Mouse (Mus musculus): Measurements from ENCODE around the gene Bex1. TPM values are rescaled to one million over a fixed set of nuclear protein-coding genes. Genes with fewer than 3 reads are reported as not detected.

Gene Bex1
- total RNA-seq, 4 experiments from 2014 or later: 1.7 to 5.2 (median 2.7) TPM

DNA sequence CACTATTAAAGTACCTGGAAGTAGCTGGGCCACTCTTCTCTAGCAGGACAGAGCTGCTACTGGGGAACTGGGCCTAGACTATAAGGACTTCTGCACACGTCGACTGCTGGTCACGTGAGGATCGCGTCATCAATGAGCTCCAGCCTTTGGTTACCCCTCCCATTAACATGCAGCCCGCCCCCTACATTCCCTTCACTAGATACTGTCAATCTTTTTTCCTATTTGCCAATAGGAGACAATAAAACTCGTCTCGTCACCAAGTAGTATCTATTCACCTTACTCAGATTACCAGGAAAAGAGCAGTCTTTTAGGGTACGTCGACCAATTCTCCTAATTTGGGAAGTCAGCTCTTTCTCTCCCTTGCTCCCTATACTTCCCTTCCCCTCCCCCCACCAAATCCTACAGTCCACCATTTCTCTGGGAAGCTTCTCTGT lies 43.2 kb downstream of the Bex1 start, which contains the start of gene Tceal8:
Tceal8 (minus strand) TSS at position 225 of the 434 bp plus-strand sequence.
- DNase-seq (ENCODE audit: low spot score): peak; percentile 72

DNA sequence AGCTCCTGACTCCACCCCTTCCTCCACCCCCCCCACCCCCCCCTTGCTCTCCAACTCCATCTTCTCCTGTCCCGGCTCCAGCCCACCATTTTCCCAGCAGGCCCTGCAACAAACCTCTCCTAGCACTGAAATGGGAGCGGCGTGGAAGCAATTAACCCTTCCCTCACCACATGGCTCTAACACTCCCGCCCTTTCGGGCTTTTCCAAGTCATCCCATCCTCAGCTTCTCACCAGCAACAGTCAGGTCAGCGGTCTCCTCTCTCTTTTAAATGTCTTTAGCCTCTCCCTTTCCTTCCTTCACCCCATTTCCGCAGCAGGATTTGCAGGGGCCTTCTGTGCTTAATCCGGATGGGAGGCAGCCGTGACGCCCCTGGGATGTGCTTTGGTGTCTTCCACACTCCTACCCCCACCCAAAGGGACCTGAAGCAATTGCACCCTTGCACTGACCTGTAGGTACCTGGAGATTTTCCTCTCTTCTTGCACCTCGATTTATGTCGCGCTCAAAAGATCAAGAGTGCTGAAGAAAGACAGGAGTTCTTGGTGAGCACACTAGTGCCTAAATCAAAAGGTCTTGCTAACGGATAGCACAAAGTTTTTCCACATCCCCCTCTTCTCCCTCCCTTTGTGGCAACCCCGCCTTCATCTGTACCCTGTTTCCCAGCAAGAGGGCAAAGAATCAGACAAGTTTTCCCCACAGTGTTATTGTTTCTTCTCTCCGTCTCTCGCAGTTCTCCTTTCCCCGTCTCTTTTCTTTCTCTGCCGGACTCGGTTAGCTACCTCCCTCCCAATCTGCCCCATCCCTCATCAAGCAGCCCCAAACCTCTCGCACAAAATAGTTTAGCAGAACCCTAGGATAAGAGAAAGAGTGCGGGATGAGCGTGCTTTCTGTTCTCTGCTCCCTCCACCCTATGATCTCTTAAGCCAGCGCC lies 43.9 kb downstream of the Bex1 start:
- DNase-seq (ENCODE audit: low spot score): peak; percentile 20

DNA sequence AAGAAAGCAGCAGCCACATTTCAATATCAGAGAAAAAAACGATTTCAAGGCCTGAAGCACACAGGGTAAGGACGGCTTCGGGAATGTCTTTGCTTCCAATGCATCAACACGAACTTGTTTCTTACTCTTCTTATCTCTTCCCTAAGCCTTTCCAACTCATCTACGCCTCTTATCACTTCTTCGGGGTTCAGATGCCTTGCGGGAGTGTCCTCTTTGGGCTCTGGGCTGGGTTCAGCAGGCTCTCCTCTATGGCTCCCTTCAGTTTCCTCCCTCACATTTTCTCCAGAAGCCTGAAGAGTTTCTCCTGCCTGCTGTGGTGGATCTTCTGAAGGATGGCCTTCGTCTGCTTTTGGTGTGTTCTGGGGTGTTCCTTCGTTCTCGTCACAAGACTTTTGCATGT lies 44.7 kb downstream of the Bex1 start:
- peak; percentile 1 for DNase-seq (ENCODE audit: low spot score)

Small RNA genes lying within 50 kb of the gene (microRNA-seq; reads per million reads assigned to microRNA genes)
- not detected for gene Mir6383

Other genes with a start within 250 kb of the Bex1 start
- gene Arxes2, start 221.7 kb downstream of the Bex1 start, total RNA-seq (2022): 1 to 10 TPM in 2 of 4 experiments, under 1 TPM in 2; 0.43 to 1.2 (median 0.91) TPM
- under 1 TPM in 3 of 4 experiments, not detected in 1; 0.20 to 0.50 (median 0.22) TPM for gene Arxes1, start 182.1 kb downstream of the Bex1 start, total RNA-seq (2022)
- not detected for gene Bex2, start 147.3 kb downstream of the Bex1 start, total RNA-seq (2022)
- under 1 TPM in 1 of 4 experiments, not detected in 3; 0.08 TPM for gene Nxf3, start 130.3 kb downstream of the Bex1 start, total RNA-seq (2022)
- 1 to 10 TPM in 2 of 4 experiments, under 1 TPM in 1, not detected in 1; 0.88 to 1.5 (median 1.5) TPM for gene Bex4, start 76.5 kb downstream of the Bex1 start, total RNA-seq (2022)
- 10 to 100 TPM in 3 of 4 experiments, 1 to 10 TPM in 1; 7.5 to 15.7 (median 13.2) TPM for gene Tceal8, start 43.2 kb downstream of the Bex1 start, total RNA-seq (2022)
- not detected for gene Tceal5, start 11.6 kb downstream of the Bex1 start, total RNA-seq (2022)
- gene Tceal7, start 734 bp downstream of the Bex1 start, total RNA-seq (2022): 1 to 10 TPM in 1 of 4 experiments, under 1 TPM in 2, not detected in 1; 0.75 to 1.0 (median 0.97) TPM
- gene Tceal9, start 29.6 kb upstream of the Bex1 start, total RNA-seq (2022): 10 to 100 TPM; 14.8 to 24.2 (median 19.7) TPM
- gene Bex3, start 54.7 kb upstream of the Bex1 start, total RNA-seq (2022): 10 to 100 TPM in 1 of 4 experiments, 1 to 10 TPM in 3; 3.8 to 10.3 (median 6.9) TPM

All from heart, adult 8-10 months (tissue).